Mouse (Mus musculus): ENCODE measurements around the gene Sstr3. TPM values are rescaled to one million over a fixed set of nuclear protein-coding genes. Genes with fewer than 3 reads are reported as not detected.

The Sstr3 gene
- polyA plus RNA-seq, 1 experiment from 2014 or later, result 0.10 TPM

- WGBS, result 69% methylated on average over 7 of the region's 7 CpGs
- no peak for ATAC-seq
- TF ChIP-seq CTCF (IDR thresholded peaks at IDR 0.05; ENCODE audit: low read depth), result no peak
- no peak overlapping the region for H3K4me3 ChIP-seq (ENCODE audit: low read depth, low read length)
- no peaks in the 10 kb centered on the region for H3K36me3 ChIP-seq (ENCODE audit: control insufficient read depth, insufficient read depth)
- no peaks in the 10 kb centered on the region for H3K4me1 ChIP-seq (replicated peaks; ENCODE audit: control insufficient read depth, insufficient read depth, low read length)
- no peaks in the 10 kb centered on the region for H3K9me3 ChIP-seq (ENCODE audit: control insufficient read depth)
- no peak overlapping the region for H3K9ac ChIP-seq (ENCODE audit: low read depth, low read length)
- no peak overlapping the region for H3K4me2 ChIP-seq (replicated peaks; ENCODE audit: low read depth)
- H3K27me3 ChIP-seq (replicated peaks; ENCODE audit: control insufficient read depth, insufficient read depth, low read length), result peaks cover 11% of the 10 kb centered on the region; the same call in 1 of the 2 replicates
- no peak overlapping the region for H3K27ac ChIP-seq (ENCODE audit: low read depth, low read length)
These were observed 1.6 kb downstream of the Sstr3 start for GRCm38 (mm10) chr15:78542767-78543303.

GRCm38 (mm10) chr15:78542098-78542766, 2.3 kb downstream of the Sstr3 start:
- Histone ChIP-seq H3K4me1 (replicated peaks; ENCODE audit: control insufficient read depth, insufficient read depth, low read length) (no peaks in the 10 kb centered on the region), H3K4me2 (replicated peaks; ENCODE audit: low read depth) (no peak overlapping the region), H3K4me3 (ENCODE audit: low read depth, low read length) (no peak overlapping the region), H3K27me3 (replicated peaks; ENCODE audit: control insufficient read depth, insufficient read depth, low read length) (peaks cover 11% of the 10 kb centered on the region; the same call in 1 of the 2 replicates), H3K9ac (ENCODE audit: low read depth, low read length) (no peak overlapping the region), H3K36me3 (ENCODE audit: control insufficient read depth, insufficient read depth) (no peaks in the 10 kb centered on the region), H3K9me3 (ENCODE audit: control insufficient read depth) (no peaks in the 10 kb centered on the region), H3K27ac (ENCODE audit: low read depth, low read length) (no peak overlapping the region)
- no peak for TF ChIP-seq CTCF (IDR thresholded peaks at IDR 0.05; ENCODE audit: low read depth)
- WGBS, result 57% methylated on average over 3 of the region's 3 CpGs
- ATAC-seq, result peak; percentile 68

GRCm38 (mm10) chr15:78541606-78542005, 2.9 kb downstream of the Sstr3 start:
- Histone ChIP-seq H3K4me2 (replicated peaks; ENCODE audit: low read depth) (no peak overlapping the region), H3K9me3 (ENCODE audit: control insufficient read depth) (no peaks in the 10 kb centered on the region), H3K36me3 (ENCODE audit: control insufficient read depth, insufficient read depth) (no peaks in the 10 kb centered on the region), H3K4me1 (replicated peaks; ENCODE audit: control insufficient read depth, insufficient read depth, low read length) (no peaks in the 10 kb centered on the region), H3K4me3 (ENCODE audit: low read depth, low read length) (no peak overlapping the region), H3K9ac (ENCODE audit: low read depth, low read length) (no peak overlapping the region), H3K27me3 (replicated peaks; ENCODE audit: control insufficient read depth, insufficient read depth, low read length) (peaks cover 11% of the 10 kb centered on the region; the same call in 1 of the 2 replicates), H3K27ac (ENCODE audit: low read depth, low read length) (no peak overlapping the region)
- TF ChIP-seq CTCF (IDR thresholded peaks at IDR 0.05; ENCODE audit: low read depth), result no peak
- WGBS, result 47% methylated on average over 3 of the region's 3 CpGs
- ATAC-seq, result no peak

DNA sequence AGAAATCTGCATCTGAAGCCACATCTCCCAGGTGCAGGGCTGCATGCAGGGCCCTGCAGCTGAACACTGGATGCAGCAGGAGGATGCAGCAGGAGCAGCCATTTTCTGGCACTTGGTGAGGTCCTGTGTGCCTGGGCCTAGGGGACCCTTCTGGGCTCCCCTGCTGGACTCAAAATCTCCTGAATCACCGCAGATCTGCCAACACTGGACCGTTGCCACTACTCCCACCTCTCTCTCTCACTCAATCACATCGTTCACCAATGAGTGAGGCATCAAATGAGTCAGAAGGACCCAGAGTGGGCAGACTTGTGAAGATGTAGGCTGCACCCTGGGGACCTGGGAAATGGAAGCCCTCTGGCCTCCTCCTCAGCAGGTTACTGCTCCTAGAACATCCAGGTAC, 3.4 kb downstream of the Sstr3 start:
- no peaks in the 10 kb centered on the region for H3K4me1 ChIP-seq (replicated peaks; ENCODE audit: control insufficient read depth, insufficient read depth, low read length)
- no peak overlapping the region for H3K4me2 ChIP-seq (replicated peaks; ENCODE audit: low read depth)
- no peak for ATAC-seq
- no peaks in the 10 kb centered on the region for H3K36me3 ChIP-seq (ENCODE audit: control insufficient read depth, insufficient read depth)
- peaks cover 11% of the 10 kb centered on the region; the same call in 1 of the 2 replicates for H3K27me3 ChIP-seq (replicated peaks; ENCODE audit: control insufficient read depth, insufficient read depth, low read length)
- H3K4me3 ChIP-seq (ENCODE audit: low read depth, low read length), result no peak overlapping the region
- TF ChIP-seq CTCF (IDR thresholded peaks at IDR 0.05; ENCODE audit: low read depth), result no peak
- H3K9me3 ChIP-seq (ENCODE audit: control insufficient read depth), result no peaks in the 10 kb centered on the region
- no peak overlapping the region for H3K9ac ChIP-seq (ENCODE audit: low read depth, low read length)
- H3K27ac ChIP-seq (ENCODE audit: low read depth, low read length), result no peak overlapping the region
- WGBS, result 76% methylated on average over 3 of the region's 3 CpGs

DNA sequence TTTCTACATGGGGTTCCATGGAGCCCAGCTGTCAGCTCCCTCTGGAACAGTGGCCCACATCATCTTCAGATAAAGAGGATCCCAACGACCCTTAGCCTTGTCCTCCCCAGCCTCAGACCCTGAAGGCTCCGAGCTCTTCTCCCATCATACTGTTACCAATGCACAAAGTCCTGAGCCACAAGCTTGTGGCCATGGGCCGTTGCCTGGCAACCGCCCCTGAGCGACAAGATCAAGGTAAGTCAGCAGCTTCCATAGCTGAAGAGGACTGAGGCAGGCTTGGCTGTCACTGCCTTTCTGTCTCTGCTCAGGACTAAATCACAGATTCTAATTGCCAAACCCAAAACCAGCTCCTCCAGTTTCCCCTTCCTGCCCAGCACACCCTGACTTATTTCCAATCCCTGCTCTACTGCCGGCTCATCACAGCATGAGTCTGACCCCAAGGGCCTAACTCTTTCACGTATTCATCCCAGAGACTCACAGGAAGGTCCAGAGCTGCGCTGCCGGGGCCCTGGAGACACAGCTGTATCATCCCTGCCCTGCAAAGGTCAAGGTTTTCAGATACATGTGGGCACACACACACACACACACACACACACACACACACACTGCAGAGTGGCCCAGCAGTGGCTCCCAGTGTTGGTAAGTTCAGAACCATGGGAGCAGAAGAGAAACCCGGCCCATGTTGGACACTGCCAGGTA, 8.6 kb downstream of the Sstr3 start:
- H3K4me1 ChIP-seq (replicated peaks; ENCODE audit: control insufficient read depth, insufficient read depth, low read length), result 0 out of 2 replicates have a peak, but pooled peaks cover 8% of the 10 kb centered on the region
- TF ChIP-seq CTCF (IDR thresholded peaks at IDR 0.05; ENCODE audit: low read depth), result no peak
- no peak for ATAC-seq
- H3K9ac ChIP-seq (ENCODE audit: low read depth, low read length), result no peak overlapping the region
- no peaks in the 10 kb centered on the region for H3K36me3 ChIP-seq (ENCODE audit: control insufficient read depth, insufficient read depth)
- no peaks in the 10 kb centered on the region for H3K9me3 ChIP-seq (ENCODE audit: control insufficient read depth)
- no peaks in the 10 kb centered on the region for H3K27me3 ChIP-seq (replicated peaks; ENCODE audit: control insufficient read depth, insufficient read depth, low read length)
- 61% methylated on average over 10 of the region's 10 CpGs for WGBS
- H3K4me2 ChIP-seq (replicated peaks; ENCODE audit: low read depth), result no peak overlapping the region
- H3K4me3 ChIP-seq (ENCODE audit: low read depth, low read length), result no peak overlapping the region
- no peak overlapping the region for H3K27ac ChIP-seq (ENCODE audit: low read depth, low read length)

GRCm38 (mm10) chr15:78533346-78533835, 11.1 kb downstream of the Sstr3 start:
- peak; percentile 59 for ATAC-seq
- TF ChIP-seq CTCF (IDR thresholded peaks at IDR 0.05; ENCODE audit: low read depth), result no peak
- Histone ChIP-seq H3K9me3 (ENCODE audit: control insufficient read depth) (no peaks in the 10 kb centered on the region), H3K27me3 (replicated peaks; ENCODE audit: control insufficient read depth, insufficient read depth, low read length) (no peaks in the 10 kb centered on the region), H3K4me2 (replicated peaks; ENCODE audit: low read depth) (no peak overlapping the region), H3K36me3 (ENCODE audit: control insufficient read depth, insufficient read depth) (no peaks in the 10 kb centered on the region), H3K9ac (ENCODE audit: low read depth, low read length) (no peak overlapping the region), H3K4me3 (ENCODE audit: low read depth, low read length) (no peak overlapping the region), H3K4me1 (replicated peaks; ENCODE audit: control insufficient read depth, insufficient read depth, low read length) (0 out of 2 replicates have a peak, but pooled peaks cover 8% of the 10 kb centered on the region), H3K27ac (ENCODE audit: low read depth, low read length) (peak overlapping the region; percentile 84)
- WGBS, result 52% methylated on average over 10 of the region's 10 CpGs

Data from intestine, postnatal 0 days (tissue).